Mouse (Mus musculus) urinary bladder, postnatal 10 days (tissue): ENCODE data around the gene Kazn.
A peak's percentile ranks its signal among the peaks of the same experiment; 100 is the strongest.

Experiments
- DNase-seq: peaks from one replicate; pipeline ENCODE4 v3.0.0; 2022; ENCODE audit warnings: low spot score

Kazn gene

GRCm38 (mm10) chr4:142239240-142240126 is at the start of gene Kazn:
TSS of gene Kazn (minus strand) at chr4:142239401.
- DNase-seq = peak; percentile 62

DNA sequence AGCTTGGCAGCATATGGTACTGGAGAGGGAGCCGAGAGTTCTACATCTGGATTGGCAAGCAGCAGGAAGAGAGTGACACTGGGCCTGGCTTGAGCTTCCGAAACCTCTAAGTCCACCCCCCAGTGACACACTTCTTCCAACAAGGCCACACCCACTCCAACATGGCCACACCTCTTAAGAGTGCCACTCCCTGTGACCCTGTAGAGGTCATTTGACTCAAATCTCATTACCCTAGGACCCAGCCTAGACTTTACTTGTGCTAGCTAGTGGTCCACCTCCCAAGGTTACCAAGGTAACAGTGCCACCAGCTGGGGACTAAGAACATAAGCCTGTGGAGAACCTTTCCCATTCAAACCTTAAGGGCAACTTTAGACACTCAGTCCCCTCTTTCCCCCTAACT is 46.3 kb upstream of the Kazn start:
- DNase-seq = no peak

- DNase-seq = no peak
These were observed 44.7 kb upstream of the Kazn start for GRCm38 (mm10) chr4:142283867-142284266.

- no peak for DNase-seq
These were observed 39.0 kb upstream of the Kazn start for GRCm38 (mm10) chr4:142278197-142278575.

GRCm38 (mm10) chr4:142277481-142278196 is 38.4 kb upstream of the Kazn start:
- DNase-seq = no peak

DNA sequence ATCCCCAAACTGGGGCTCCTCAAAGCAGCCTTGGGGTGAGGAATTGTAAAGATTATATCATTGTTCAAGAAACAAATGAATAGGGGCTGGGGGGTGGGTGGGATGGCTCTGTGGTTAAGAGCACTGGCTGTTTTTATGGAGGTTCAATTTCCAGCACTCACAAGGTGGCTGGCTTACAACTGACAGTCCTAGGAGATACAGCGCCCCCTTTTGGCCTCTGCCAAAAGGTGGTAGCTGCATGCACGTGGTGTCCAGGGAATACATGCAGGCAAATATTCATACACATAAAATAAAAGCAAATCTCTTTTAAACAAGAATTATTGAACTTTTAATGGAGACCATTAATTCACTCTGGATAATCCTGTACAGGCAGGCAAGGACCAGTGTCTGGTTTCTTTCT is 36.0 kb upstream of the Kazn start:
- DNase-seq = no peak

DNA sequence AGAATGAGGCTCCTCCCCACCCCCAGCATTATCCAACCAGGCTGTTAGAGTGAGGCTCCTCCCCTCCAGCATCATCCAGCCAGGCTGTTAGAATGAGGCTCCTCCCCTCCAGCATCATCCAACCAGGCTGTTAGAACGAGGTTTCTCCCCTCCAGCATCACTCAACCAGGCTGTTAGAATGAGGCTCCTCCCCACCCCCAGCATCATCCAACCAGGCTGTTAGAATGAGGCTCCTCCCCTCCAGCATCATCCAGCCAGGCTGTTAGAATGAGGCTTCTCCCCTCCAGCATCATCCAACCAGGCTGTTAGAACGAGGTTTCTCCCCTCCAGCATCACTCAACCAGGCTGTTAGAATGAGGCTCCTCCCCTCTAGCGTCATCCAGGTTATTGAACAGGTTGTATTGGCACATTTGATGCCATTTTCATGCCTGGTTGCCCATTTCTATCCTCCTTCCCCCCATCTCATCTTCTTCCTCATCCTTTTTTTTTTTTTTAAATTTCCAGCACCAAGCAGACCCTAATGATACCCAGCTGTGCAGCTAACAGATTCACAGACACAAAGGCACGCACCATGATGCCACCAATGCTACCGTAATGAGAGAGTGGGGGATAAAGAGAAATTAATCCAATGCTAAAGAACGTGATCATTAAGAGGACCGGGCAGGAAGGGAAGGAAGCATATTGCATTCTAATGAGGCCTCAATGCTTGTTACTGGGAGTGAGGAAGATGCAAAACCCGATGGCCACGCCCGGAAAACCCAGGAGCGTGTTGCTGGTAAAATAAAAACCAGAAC is 35.4 kb upstream of the Kazn start:
- DNase-seq = no peak

DNA sequence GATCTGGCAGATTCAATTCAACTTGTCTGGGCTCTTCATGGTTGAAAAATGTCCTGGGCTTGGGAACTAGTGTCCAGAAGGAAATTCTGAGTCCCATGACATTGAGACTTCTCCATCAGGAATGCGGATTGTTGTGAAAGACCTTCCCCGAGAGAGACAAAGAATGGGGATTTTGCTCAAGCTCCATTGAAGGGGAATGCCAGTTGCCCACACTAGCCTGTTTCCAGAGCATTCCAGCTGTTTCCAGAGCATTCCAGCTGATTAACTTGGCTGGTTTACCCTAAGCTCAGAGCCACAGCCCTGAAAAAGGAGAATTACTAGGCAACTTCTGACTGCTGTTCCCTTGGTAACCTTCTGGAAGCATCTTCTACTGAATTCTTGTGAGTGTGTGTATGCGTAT is 32.3 kb upstream of the Kazn start:
- DNase-seq = no peak

GRCm38 (mm10) chr4:142267832-142268231 is 28.6 kb upstream of the Kazn start:
- no peak for DNase-seq

- no peak for DNase-seq
These were observed 28.2 kb upstream of the Kazn start for GRCm38 (mm10) chr4:142267348-142267819.

- no peak for DNase-seq
These were observed 25.1 kb upstream of the Kazn start for GRCm38 (mm10) chr4:142264335-142264734.

DNA sequence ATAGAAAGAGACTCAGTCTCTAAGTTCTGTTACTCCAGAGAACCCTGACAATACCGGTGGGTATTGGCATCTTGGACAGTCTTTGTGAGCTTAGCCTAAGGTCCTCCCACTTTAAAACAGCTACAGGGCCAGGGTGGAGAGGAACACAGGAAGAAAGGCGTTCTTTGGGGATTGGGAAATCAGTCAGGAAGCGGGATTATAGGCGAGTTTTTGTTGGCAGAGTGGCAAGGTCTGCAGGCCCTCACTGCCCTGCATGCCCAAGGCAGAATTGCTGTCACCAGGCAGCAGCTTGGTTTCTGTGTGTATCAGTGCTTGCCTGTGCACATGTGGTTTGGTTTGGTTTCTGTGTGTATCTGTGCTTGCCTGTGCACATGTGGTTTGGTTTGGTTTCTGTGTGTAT is 22.5 kb upstream of the Kazn start:
- DNase-seq = no peak

GRCm38 (mm10) chr4:142258730-142259129 is 19.5 kb upstream of the Kazn start:
- no peak for DNase-seq

DNA sequence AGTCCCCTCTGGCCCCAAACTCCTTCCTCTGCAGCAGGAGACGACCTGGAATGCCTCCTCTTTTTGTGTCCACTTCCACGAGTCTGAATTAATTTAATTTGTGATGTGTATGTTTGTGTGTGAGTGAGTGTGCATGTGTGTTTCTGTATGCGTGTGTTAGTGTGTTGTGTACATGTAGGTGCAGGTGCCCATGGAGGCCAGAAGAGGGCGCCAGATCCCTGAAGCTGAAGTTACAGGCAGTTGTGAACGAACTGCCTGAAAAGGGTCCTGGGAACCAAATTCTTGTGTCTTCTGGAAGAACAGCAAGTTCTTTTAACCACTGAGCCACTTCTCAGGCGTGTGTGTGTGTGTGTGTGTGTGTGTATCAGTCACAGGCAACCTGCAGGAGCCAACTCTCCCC is 14.9 kb upstream of the Kazn start:
- DNase-seq = no peak

GRCm38 (mm10) chr4:142251471-142252354 is 12.5 kb upstream of the Kazn start:
- no peak for DNase-seq

DNA sequence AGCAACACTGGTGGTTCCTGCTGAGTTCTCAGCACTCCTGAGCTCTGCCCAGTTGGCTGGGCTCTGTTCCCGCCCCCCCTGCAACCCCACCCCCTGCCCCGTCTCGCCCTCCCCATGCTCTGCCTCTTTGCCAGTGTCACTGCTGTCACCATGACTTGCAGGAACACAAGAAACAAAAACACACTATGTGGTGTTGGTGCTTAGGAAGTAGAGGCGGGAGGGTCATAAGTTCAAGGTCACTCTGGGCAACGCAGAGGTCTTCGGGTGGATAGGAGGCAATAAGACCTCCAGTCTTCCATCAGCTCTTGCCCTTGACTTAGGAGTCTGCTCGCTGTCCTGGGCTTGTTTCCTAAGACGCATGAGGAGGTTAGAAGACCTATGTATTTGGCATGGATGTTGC is 10.9 kb upstream of the Kazn start:
- no peak for DNase-seq

DNA sequence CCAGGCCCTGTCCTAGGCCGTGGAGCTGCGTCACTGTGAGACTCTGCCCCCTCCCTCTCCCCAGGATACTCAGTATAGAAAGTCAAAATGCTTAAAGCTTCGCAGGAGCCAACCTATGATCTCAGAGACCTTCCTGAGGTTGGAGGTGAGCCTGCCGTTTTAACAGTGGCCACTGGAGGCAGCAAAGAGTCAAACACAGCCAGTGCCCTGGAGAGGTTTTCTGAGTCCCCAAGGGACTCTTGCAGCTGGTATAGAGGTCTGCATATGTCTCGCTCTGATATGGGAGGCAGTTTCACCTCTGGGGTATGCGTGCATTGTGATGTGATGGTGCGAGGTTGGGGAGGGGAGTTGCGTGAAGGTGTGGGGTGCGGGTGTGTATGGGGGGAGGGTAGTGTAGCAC is 10.2 kb upstream of the Kazn start:
- no peak for DNase-seq

DNA sequence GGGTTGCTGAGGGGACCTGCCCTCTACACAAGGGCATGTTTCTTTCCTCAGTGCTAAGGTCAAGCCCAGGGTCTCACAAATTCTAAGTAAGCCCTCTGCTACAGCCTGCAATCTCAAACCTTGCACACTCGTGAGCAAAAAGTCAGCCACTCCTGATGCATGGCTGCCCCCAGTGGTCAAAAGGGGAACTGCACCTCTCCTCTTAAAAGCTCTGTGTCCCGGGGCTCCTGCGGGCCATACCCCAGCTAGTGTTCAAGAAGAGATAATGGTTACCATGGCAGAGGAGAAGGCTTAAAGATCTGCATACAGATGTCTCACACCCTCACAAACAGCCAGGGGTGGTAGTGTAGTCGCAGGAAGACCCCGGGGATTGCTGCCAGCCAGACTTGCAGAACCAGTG is 9.2 kb upstream of the Kazn start:
- peak; percentile 57 for DNase-seq

DNA sequence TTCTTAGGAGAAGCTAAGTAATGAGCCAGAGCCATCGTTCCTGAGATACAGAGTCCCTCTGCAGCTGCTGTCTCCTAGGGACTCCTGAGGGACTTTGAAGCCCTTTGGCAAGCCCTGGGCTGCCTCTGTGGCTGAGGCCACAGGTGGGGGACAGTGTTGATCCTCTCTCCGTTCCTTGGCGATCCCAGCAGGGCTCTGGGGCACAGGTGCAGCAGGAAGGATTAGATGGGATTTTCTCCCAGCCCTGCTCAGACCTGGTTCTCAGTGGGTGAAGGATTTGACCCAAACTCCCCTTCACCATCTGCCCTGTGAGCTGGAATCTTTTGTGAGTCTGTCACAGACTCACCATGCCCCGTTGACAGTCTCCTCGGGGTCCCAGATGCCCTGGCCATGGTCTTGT is 7.5 kb upstream of the Kazn start:
- DNase-seq = no peak

DNA sequence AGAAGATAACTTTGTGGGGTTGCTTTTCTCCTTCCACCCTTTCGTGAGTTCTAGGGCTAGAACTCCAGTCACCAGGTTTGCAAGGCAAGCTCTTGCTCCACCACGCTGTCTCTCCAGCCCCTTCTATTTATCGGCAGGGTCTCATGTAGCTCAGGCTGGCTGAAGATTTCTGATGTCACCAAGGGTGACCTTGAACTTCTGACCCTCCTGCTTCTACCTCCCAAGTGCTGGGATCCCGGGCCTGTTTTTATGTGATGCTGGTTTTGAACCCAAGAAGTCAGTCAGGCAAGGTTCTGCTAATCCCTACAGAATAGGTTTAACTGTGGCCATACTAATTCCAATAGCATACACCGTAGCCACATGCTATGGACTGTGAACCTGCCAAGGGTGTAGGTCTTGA is 5.4 kb upstream of the Kazn start:
- no peak for DNase-seq

- DNase-seq = no peak
These were observed 3.7 kb upstream of the Kazn start for GRCm38 (mm10) chr4:142242750-142243383.
